ENCODE assay signal across 8 mouse cellular contexts in the genomic region with DNA sequence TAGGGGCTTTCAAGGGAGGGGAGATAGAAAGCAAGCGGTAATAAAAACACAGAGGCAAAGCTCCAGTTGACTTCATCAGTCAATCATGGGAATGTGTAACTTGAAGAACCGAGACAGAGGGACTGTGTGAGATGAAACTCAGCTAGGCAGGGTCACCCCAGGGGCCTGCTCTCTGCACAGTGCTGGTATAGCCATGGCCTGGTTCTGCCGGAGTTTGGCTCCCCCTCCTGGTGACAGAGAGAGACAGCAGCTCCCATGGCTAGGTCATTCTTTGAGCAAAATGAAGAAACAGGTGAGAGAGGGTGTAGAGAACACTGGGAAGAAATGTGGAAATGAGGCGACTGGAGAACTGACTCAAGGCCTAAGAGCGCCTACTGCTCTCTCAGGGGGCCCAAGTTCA. TPM values are rescaled to one million over a fixed set of nuclear protein-coding genes. Genes with fewer than 3 reads are reported as not detected.
DNase-seq lines count a peak whose midpoint lies in the region; ATAC-seq and TF ChIP-seq lines count a peak whose summit lies in the region.

No protein-coding gene starts in this region.

- no peak overlapping the region for H3K27ac ChIP-seq in kidney, adult 2 months (ENCODE audit: insufficient read depth, low read depth, low read length)
- H3K27ac ChIP-seq in liver, postnatal 0 days (ENCODE audit: low read depth) = no peak overlapping the region
- H3K27ac ChIP-seq in neural tube, embryonic 13.5 days (replicated peaks) = no peak overlapping the region
- no peak overlapping the region for H3K27ac ChIP-seq in thymus, adult 2 months (ENCODE audit: control insufficient read depth, insufficient read depth, low read length)

- H3K4me1 ChIP-seq in kidney, adult 2 months (ENCODE audit: control insufficient read depth, insufficient read depth, low read length) = no peaks in the 10 kb centered on the region
- no peaks in the 10 kb centered on the region for H3K4me1 ChIP-seq in liver, postnatal 0 days (ENCODE audit: insufficient read depth)
- no peaks in the 10 kb centered on the region for H3K4me1 ChIP-seq in neural tube, embryonic 13.5 days (replicated peaks)
- H3K4me1 ChIP-seq in thymus, adult 2 months (replicated peaks; ENCODE audit: control insufficient read depth, insufficient read depth, low read length) = no peaks in the 10 kb centered on the region

- H3K4me2 ChIP-seq in liver, postnatal 0 days (ENCODE audit: low read depth, low read length) = no peak overlapping the region
- no peak overlapping the region for H3K4me2 ChIP-seq in neural tube, embryonic 13.5 days

- no peak overlapping the region for H3K9ac ChIP-seq in liver, postnatal 0 days (replicated peaks)
- no peak overlapping the region for H3K9ac ChIP-seq in neural tube, embryonic 13.5 days

- no peak for TF ChIP-seq EP300 in liver, postnatal 0 days (IDR thresholded peaks at IDR 0.05; ENCODE audit: low read depth)

- no peaks in the 10 kb centered on the region for H3K36me3 ChIP-seq in kidney, adult 2 months (ENCODE audit: control insufficient read depth, insufficient read depth, low read length)
- peaks cover 6% of the 10 kb centered on the region; the same call in 1 of the 2 replicates for H3K36me3 ChIP-seq in liver, postnatal 0 days (replicated peaks; ENCODE audit: insufficient read depth, low read length)
- H3K36me3 ChIP-seq in neural tube, embryonic 13.5 days = peaks cover 15% of the 10 kb centered on the region
- H3K36me3 ChIP-seq in thymus, adult 2 months (ENCODE audit: control insufficient read depth, insufficient read depth, low read length) = peaks cover under 1% of the 10 kb centered on the region; the same call in 1 of the 2 replicates

- H3K27me3 ChIP-seq in kidney, adult 2 months (replicated peaks; ENCODE audit: control insufficient read depth, insufficient read depth, low read length) = no peaks in the 10 kb centered on the region
- no peaks in the 10 kb centered on the region for H3K27me3 ChIP-seq in liver, postnatal 0 days (ENCODE audit: insufficient read depth, low read length)
- H3K27me3 ChIP-seq in neural tube, embryonic 13.5 days = no peaks in the 10 kb centered on the region
- no peaks in the 10 kb centered on the region for H3K27me3 ChIP-seq in thymus, adult 2 months (ENCODE audit: control insufficient read depth, insufficient read depth, low read length)

- DNase-seq in B cell, adult 2 months = peak; percentile 77 to 81
- peak; percentile 59 for DNase-seq in MN1 (ENCODE audit: low spot score)
- peak; percentile 83 to 88 for DNase-seq in cerebellum, postnatal 14 days
- peak; percentile 22 for DNase-seq in gastrocnemius, postnatal 25 days
- peak; percentile 69 for DNase-seq in kidney, adult 2 months
- peak; percentile 73 for DNase-seq in liver, postnatal 0 days
- peak; percentile 62 for DNase-seq in thymus, adult 2 months

- TF ChIP-seq CTCF in kidney, adult 2 months (conservative IDR thresholded peaks at IDR 0.05; ENCODE audit: insufficient read depth, insufficient read length, low read depth, low read length) = peak; percentile 94
- peak; percentile 91 for TF ChIP-seq CTCF in liver, postnatal 0 days (IDR thresholded peaks at IDR 0.05; ENCODE audit: low read depth)
- TF ChIP-seq CTCF in thymus, adult 2 months (IDR thresholded peaks at IDR 0.05; ENCODE audit: borderline replicate concordance, control insufficient read depth, extremely low read depth, insufficient read depth, low read length, poor library complexity) = peak; percentile 84; the same call in 1 of the 2 replicates

- peak; percentile 76 for ATAC-seq in liver, postnatal 0 days
- peak; percentile 74 for ATAC-seq in neural tube, embryonic 13.5 days (ENCODE audit: low read depth)

- WGBS in kidney, adult 2 months = 16% methylated on average over 5 of the region's 5 CpGs
- WGBS in liver, postnatal 0 days (ENCODE audit: insufficient replicate concordance) = 24% methylated on average over 5 of the region's 5 CpGs
- 21% methylated on average over 5 of the region's 5 CpGs for WGBS in neural tube, embryonic 13.5 days
- 22% methylated on average over 5 of the region's 5 CpGs for WGBS in thymus, adult 2 months

- no peak for TF ChIP-seq POLR2A in kidney, adult 2 months (IDR thresholded peaks at IDR 0.05; ENCODE audit: low read depth, low read length)
- no peak for TF ChIP-seq POLR2A in thymus, adult 2 months (IDR thresholded peaks at IDR 0.05; ENCODE audit: control insufficient read depth, extremely low read depth, insufficient read depth, low read length, poor library complexity)

- H3K4me3 ChIP-seq in kidney, adult 2 months (ENCODE audit: insufficient read depth, low read depth, low read length) = no peak overlapping the region
- no peak overlapping the region for H3K4me3 ChIP-seq in liver, postnatal 0 days (ENCODE audit: low read depth, low read length)
- H3K4me3 ChIP-seq in neural tube, embryonic 13.5 days = no peak overlapping the region
- H3K4me3 ChIP-seq in thymus, adult 2 months (ENCODE audit: control insufficient read depth, insufficient read depth, low read length) = no peak overlapping the region

- no peaks in the 10 kb centered on the region for H3K9me3 ChIP-seq in liver, postnatal 0 days (ENCODE audit: low read length)
- H3K9me3 ChIP-seq in neural tube, embryonic 13.5 days = no peaks in the 10 kb centered on the region

RNA-seq across cellular contexts. Expression of gene Galp, which starts 2.8 kb away (rescaled TPM):
- not detected for total RNA-seq in gastrocnemius, postnatal 25 days (2021)
- not detected in 2 replicates for polyA plus RNA-seq in kidney, adult 2 months (2012; rRNA removed)
- polyA plus RNA-seq in liver, postnatal 0 days (2015; fragmentation: Nextera tagmentation; extraction: Ambion mirVana) = not detected in 2 replicates
- polyA plus RNA-seq in neural tube, embryonic 13.5 days (2015; fragmentation: Nextera tagmentation; extraction: Ambion mirVana) = not detected in 2 replicates
- polyA plus RNA-seq in thymus, adult 2 months (2012; rRNA removed) = 0.32 TPM in 1 of 2 replicates, not detected in the other

RNA-seq across cellular contexts. Expression of gene Zfp444, which starts 22.1 kb away (rescaled TPM):
- total RNA-seq in gastrocnemius, postnatal 25 days (2021) = 1 to 10 TPM; 4.0 to 7.6 TPM
- polyA plus RNA-seq in kidney, adult 2 months (2012; rRNA removed) = 47.1 and 65.2 TPM in 2 replicates
- 26.0 and 27.3 TPM in 2 replicates for polyA plus RNA-seq in liver, postnatal 0 days (2015; fragmentation: Nextera tagmentation; extraction: Ambion mirVana)
- polyA plus RNA-seq in neural tube, embryonic 13.5 days (2015; fragmentation: Nextera tagmentation; extraction: Ambion mirVana) = 71.4 and 81.0 TPM in 2 replicates
- polyA plus RNA-seq in thymus, adult 2 months (2012; rRNA removed) = 73.1 and 78.6 TPM in 2 replicates

RNA-seq across cellular contexts. Expression of gene Zscan5b, which starts 27.9 kb away (rescaled TPM):
- total RNA-seq in gastrocnemius, postnatal 25 days (2021) = not detected
- polyA plus RNA-seq in kidney, adult 2 months (2012; rRNA removed) = not detected in 2 replicates
- polyA plus RNA-seq in liver, postnatal 0 days (2015; fragmentation: Nextera tagmentation; extraction: Ambion mirVana) = not detected in 2 replicates
- not detected in 2 replicates for polyA plus RNA-seq in neural tube, embryonic 13.5 days (2015; fragmentation: Nextera tagmentation; extraction: Ambion mirVana)
- not detected in 2 replicates for polyA plus RNA-seq in thymus, adult 2 months (2012; rRNA removed)

RNA-seq across cellular contexts. Expression of gene Zfp787, which starts 38.3 kb away (rescaled TPM):
- 10 to 100 TPM; 27.3 to 30.7 TPM for total RNA-seq in gastrocnemius, postnatal 25 days (2021)
- 54.2 and 66.1 TPM in 2 replicates for polyA plus RNA-seq in kidney, adult 2 months (2012; rRNA removed)
- polyA plus RNA-seq in liver, postnatal 0 days (2015; fragmentation: Nextera tagmentation; extraction: Ambion mirVana) = 38.1 and 39.5 TPM in 2 replicates
- 23.0 and 23.7 TPM in 2 replicates for polyA plus RNA-seq in neural tube, embryonic 13.5 days (2015; fragmentation: Nextera tagmentation; extraction: Ambion mirVana)
- polyA plus RNA-seq in thymus, adult 2 months (2012; rRNA removed) = 58.2 and 62.9 TPM in 2 replicates

RNA-seq across cellular contexts. Expression of gene Epp13, which starts 58.4 kb away (rescaled TPM):
- not detected for total RNA-seq in gastrocnemius, postnatal 25 days (2021)
- not detected in 2 replicates for polyA plus RNA-seq in kidney, adult 2 months (2012; rRNA removed)
- not detected in 2 replicates for polyA plus RNA-seq in liver, postnatal 0 days (2015; fragmentation: Nextera tagmentation; extraction: Ambion mirVana)
- polyA plus RNA-seq in neural tube, embryonic 13.5 days (2015; fragmentation: Nextera tagmentation; extraction: Ambion mirVana) = not detected in 2 replicates
- polyA plus RNA-seq in thymus, adult 2 months (2012; rRNA removed) = not detected in 2 replicates

Comparison
In these comparisons a context has a peak if more than half of its experiments do, and no peak if none do; other contexts are left out.
1. DNase-seq: peak in every context shown above with its lines; median percentile 86 in cerebellum, postnatal 14 days; 79 in B cell, adult 2 months; 73 in liver, postnatal 0 days; 69 in kidney, adult 2 months; 62 in thymus, adult 2 months; 59 in MN1; 22 in gastrocnemius, postnatal 25 days.